Mouse (Mus musculus) hematopoietic stem cell, adult 5-6 weeks (primary cell): Measurements from ENCODE around the gene Dmkn. TPM values are rescaled to one million over a fixed set of nuclear protein-coding genes. Genes with fewer than 3 reads are reported as not detected.

Experiments used
- total RNA-seq: library from RNA; stranded (forward); fragments of 172-1452, 232-1000 nt; gene quantifications from 2 replicates; pipeline ENCODE4 v1.2.3, GENCODE M21; 2017

The Dmkn gene
- total RNA-seq, 1 experiment from 2014 or later = not detected

Other genes with a start within 250 kb of the Dmkn start
- 10.3 and 15.1 TPM in 2 replicates for gene Arhgap33, start 228.7 kb upstream of the Dmkn start, total RNA-seq
- gene Hspb6, start 211.6 kb upstream of the Dmkn start, total RNA-seq = 1.6 and 2.7 TPM in 2 replicates
- 14.4 and 17.1 TPM in 2 replicates for gene Proser3, start 211.5 kb upstream of the Dmkn start, total RNA-seq
- 19.6 and 39.0 TPM in 2 replicates for gene Lin37, start 203.9 kb upstream of the Dmkn start, total RNA-seq
- gene U2af1l4, start 200.5 kb upstream of the Dmkn start, total RNA-seq = 79.4 and 148 TPM in 2 replicates
- gene Gm49396, start 200.4 kb upstream of the Dmkn start, total RNA-seq = 5.0 and 9.4 TPM in 2 replicates
- 122 and 158 TPM in 2 replicates for gene Psenen, start 200.1 kb upstream of the Dmkn start, total RNA-seq
- gene Igflr1, start 198.3 kb upstream of the Dmkn start, total RNA-seq = 0.63 TPM in 1 of 2 replicates, not detected in the other
- gene Kmt2b, start 175.0 kb upstream of the Dmkn start, total RNA-seq = 18.7 and 26.5 TPM in 2 replicates
- not detected in 2 replicates for gene Zbtb32, start 164.8 kb upstream of the Dmkn start, total RNA-seq
- not detected in 2 replicates for gene Upk1a, start 150.9 kb upstream of the Dmkn start, total RNA-seq
- gene Cox6b1, start 137.6 kb upstream of the Dmkn start, total RNA-seq = 272 and 375 TPM in 2 replicates
- gene Etv2, start 127.9 kb upstream of the Dmkn start, total RNA-seq = not detected in 2 replicates
- 17.5 and 44.4 TPM in 2 replicates for gene Rbm42, start 113.4 kb upstream of the Dmkn start, total RNA-seq
- 16.2 and 20.0 TPM in 2 replicates for gene Haus5, start 98.8 kb upstream of the Dmkn start, total RNA-seq
- not detected in 2 replicates for gene Pmis2, start 92.2 kb upstream of the Dmkn start, total RNA-seq
- gene 2200002J24Rik, start 64.8 kb upstream of the Dmkn start, total RNA-seq = not detected in 2 replicates
- gene Atp4a, start 51.5 kb upstream of the Dmkn start, total RNA-seq = 0.25 TPM in 1 of 2 replicates, not detected in the other
- gene Tmem147, start 34.2 kb upstream of the Dmkn start, total RNA-seq = 34.0 and 38.9 TPM in 2 replicates
- gene Gapdhs, start 20.1 kb upstream of the Dmkn start, total RNA-seq = not detected in 2 replicates
- 0.25 and 2.8 TPM in 2 replicates for gene Sbsn, start 12.3 kb upstream of the Dmkn start, total RNA-seq
- gene Krtdap, start 24.1 kb downstream of the Dmkn start, total RNA-seq = not detected in 2 replicates
- gene Ffar2, start 60.0 kb downstream of the Dmkn start, total RNA-seq = 31.8 and 42.8 TPM in 2 replicates
- not detected in 2 replicates for gene Ffar3, start 92.4 kb downstream of the Dmkn start, total RNA-seq
- gene Ffar1, start 97.8 kb downstream of the Dmkn start, total RNA-seq = not detected in 2 replicates
- gene Cd22, start 116.6 kb downstream of the Dmkn start, total RNA-seq = not detected in 2 replicates
- gene Mag, start 151.1 kb downstream of the Dmkn start, total RNA-seq = 0.38 TPM in 1 of 2 replicates, not detected in the other
- gene Hamp2, start 160.9 kb downstream of the Dmkn start, total RNA-seq = not detected in 2 replicates
- not detected in 2 replicates for gene Hamp, start 180.3 kb downstream of the Dmkn start, total RNA-seq
- gene Usf2, start 193.0 kb downstream of the Dmkn start, total RNA-seq = 120 and 164 TPM in 2 replicates
- 1.2 and 2.4 TPM in 2 replicates for gene Lsr, start 209.7 kb downstream of the Dmkn start, total RNA-seq
- gene Fam187b, start 210.0 kb downstream of the Dmkn start, total RNA-seq = not detected in 2 replicates